19 mouse cellular contexts compared by ENCODE assay signal in the genomic region with DNA sequence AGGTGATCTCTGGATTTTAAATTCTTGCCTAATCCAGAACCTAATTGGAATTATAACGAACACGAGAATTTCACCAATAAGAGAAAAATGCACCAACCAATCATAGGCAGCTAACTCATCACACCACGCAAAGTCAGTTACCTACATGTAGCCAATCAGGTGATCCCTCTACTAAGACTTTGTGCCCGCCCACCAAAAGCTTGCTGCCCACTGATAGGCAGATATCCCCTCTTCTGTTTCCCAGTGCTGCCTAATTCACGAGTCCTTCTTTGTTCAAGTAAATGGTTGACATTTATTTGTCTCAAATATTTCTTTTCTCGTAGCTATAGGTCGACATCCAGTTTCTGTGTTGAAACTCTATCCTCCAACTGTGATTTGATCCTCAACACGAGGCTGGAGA. TPM values are rescaled to one million over a fixed set of nuclear protein-coding genes. Genes with fewer than 3 reads are reported as not detected.
A peak's percentile ranks its signal among the peaks of the same experiment; 100 is the strongest.
DNase-seq lines count a peak whose midpoint lies in the region; ATAC-seq lines count a peak whose summit lies in the region.
"Had no signal": no experiment of that assay in that cellular context is flagged by ENCODE, and none has a peak within 500 bp of the region (broad histone marks: within the 10 kb centered on the region; RNA-seq: fewer than 3 reads in every experiment).

No protein-coding gene starts in this region.

- H3K27ac ChIP-seq in midbrain, embryonic 11.5 days (ENCODE audit: low read depth, low read length), result no peak overlapping the region
- H3K27ac ChIP-seq in midbrain, embryonic 10.5 days (replicated peaks), result no peak overlapping the region
- H3K27ac ChIP-seq in forebrain, embryonic 15.5 days (replicated peaks), result no peak overlapping the region
- H3K27ac ChIP-seq: embryonic facial prominence, embryonic 10.5 days; embryonic facial prominence, embryonic 12.5 days; forebrain, embryonic 13.5 days had no signal

- no peaks in the 10 kb centered on the region for H3K9me3 ChIP-seq in midbrain, embryonic 11.5 days (ENCODE audit: control insufficient read depth, low read length)
- no peaks in the 10 kb centered on the region for H3K9me3 ChIP-seq in midbrain, embryonic 10.5 days (replicated peaks)
- no peaks in the 10 kb centered on the region for H3K9me3 ChIP-seq in forebrain, embryonic 15.5 days
- H3K9me3 ChIP-seq: embryonic facial prominence, embryonic 10.5 days; embryonic facial prominence, embryonic 12.5 days; forebrain, embryonic 13.5 days had no signal

- ATAC-seq in midbrain, embryonic 11.5 days (ENCODE audit: low FRiP score), result no peak
- ATAC-seq in forebrain, embryonic 15.5 days (replicated peaks), result no peak

- intact Hi-C loops in heart, postnatal 10 days (cut with DNase I), result no loop called here

- H3K4me2 ChIP-seq in midbrain, embryonic 11.5 days, result no peak overlapping the region
- no peak overlapping the region for H3K4me2 ChIP-seq in forebrain, embryonic 15.5 days (replicated peaks)

- peaks cover 5% of the 10 kb centered on the region; the same call in 1 of the 2 replicates for H3K4me1 ChIP-seq in midbrain, embryonic 11.5 days (ENCODE audit: control insufficient read depth, insufficient read depth, low read length)
- peaks cover 14% of the 10 kb centered on the region for H3K4me1 ChIP-seq in midbrain, embryonic 10.5 days
- H3K4me1 ChIP-seq in forebrain, embryonic 15.5 days, result peaks cover 9% of the 10 kb centered on the region

- peaks cover 25% of the 10 kb centered on the region for H3K27me3 ChIP-seq in midbrain, embryonic 11.5 days (ENCODE audit: control insufficient read depth, insufficient read depth, low read length)
- H3K27me3 ChIP-seq in midbrain, embryonic 10.5 days (ENCODE audit: low read depth, poor library complexity, severe bottlenecking), result peaks cover 62% of the 10 kb centered on the region
- peaks cover 17% of the 10 kb centered on the region; the same call in 1 of the 2 replicates for H3K27me3 ChIP-seq in forebrain, embryonic 15.5 days

- no peak overlapping the region for H3K9ac ChIP-seq in midbrain, embryonic 11.5 days (ENCODE audit: low read length)
- no peak overlapping the region for H3K9ac ChIP-seq in forebrain, embryonic 15.5 days (replicated peaks)

- DNase-seq in heart, adult 11 months, result peak; percentile 76
- no peak for DNase-seq in heart, postnatal 10 days
- peak; percentile 72 for DNase-seq in midbrain, embryonic 11.5 days (ENCODE audit: low spot score, missing footprints)
- no peak for DNase-seq in midbrain, embryonic 10.5 days (ENCODE audit: low spot score)
- DNase-seq in R1 (ENCODE audit: low read depth, low spot score), result peak; percentile 64
- peak; percentile 23 for DNase-seq in ZHBTc4 (ENCODE audit: low read depth, low spot score)
- no peak for DNase-seq in right cerebral cortex, adult 2 months (ENCODE audit: low spot score in 2 of 2)
- DNase-seq: adrenal gland, adult 2 months; adrenal gland, postnatal 10 days; adrenal gland, postnatal 25 days; cerebellum, adult 11-12 months; cerebellum, adult 9-10 months; cerebellum, postnatal 10 days; cerebellum, postnatal 25 days had no signal

- 87% methylated on average over 8 of the region's 8 CpGs for WGBS in midbrain, embryonic 11.5 days
- WGBS in midbrain, embryonic 10.5 days, result 83% methylated on average over 8 of the region's 8 CpGs
- WGBS in forebrain, embryonic 15.5 days, result 85% methylated on average over 8 of the region's 8 CpGs

- no peaks in the 10 kb centered on the region for H3K36me3 ChIP-seq in midbrain, embryonic 11.5 days (ENCODE audit: control insufficient read depth, insufficient read depth, low read length)
- no peaks in the 10 kb centered on the region for H3K36me3 ChIP-seq in midbrain, embryonic 10.5 days
- H3K36me3 ChIP-seq in forebrain, embryonic 15.5 days, result no peaks in the 10 kb centered on the region
- H3K36me3 ChIP-seq: embryonic facial prominence, embryonic 10.5 days; embryonic facial prominence, embryonic 12.5 days had no signal

- H3K4me3 ChIP-seq in midbrain, embryonic 11.5 days (ENCODE audit: low read depth, low read length), result no peak overlapping the region
- no peak overlapping the region for H3K4me3 ChIP-seq in midbrain, embryonic 10.5 days
- no peak overlapping the region for H3K4me3 ChIP-seq in forebrain, embryonic 15.5 days

RNA-seq across cellular contexts. Expression of a gene that starts 0.6 kb away (rescaled TPM):
- 1 to 10 TPM; 1.3 to 1.8 TPM for total RNA-seq in heart, postnatal 10 days (2021)
- polyA plus RNA-seq in midbrain, embryonic 11.5 days (2014; fragmentation: Nextera tagmentation; extraction: Ambion mirVana), result 0.18 and 0.20 TPM in 2 replicates
- 0.27 and 0.38 TPM in 2 replicates for polyA plus RNA-seq in midbrain, embryonic 10.5 days (2016; fragmentation: Nextera tagmentation; extraction: Ambion mirVana)
- polyA plus RNA-seq in forebrain, embryonic 15.5 days (2015; fragmentation: Nextera tagmentation; extraction: Ambion mirVana), result 0.31 and 0.34 TPM in 2 replicates
- total RNA-seq: MEL had no signal

Comparison
In these comparisons a context has a peak if more than half of its experiments do, and no peak if none do; other contexts are left out.
1. DNase-seq: peak in heart, adult 11 months (single experiment), midbrain, embryonic 11.5 days (single experiment), R1 (single experiment) and ZHBTc4 (single experiment); none in heart, postnatal 10 days (0 of 2), midbrain, embryonic 10.5 days (single experiment) and right cerebral cortex, adult 2 months (0 of 2).